Mouse (Mus musculus) embryo, embryonic 9.5 days (tissue): Measurements from ENCODE around the gene Tkt.

Experiments used
- DNase-seq: peaks from one replicate; pipeline ENCODE4 v3.0.0-alpha.2; 2017; ENCODE audit errors: extremely low spot score

The Tkt gene

GRCm38 (mm10) chr14:30585323-30585722 lies 37.2 kb downstream of the Tkt start:
- DNase-seq = no peak

- no peak for DNase-seq
These were observed 38.8 kb downstream of the Tkt start for GRCm38 (mm10) chr14:30586780-30587461.

GRCm38 (mm10) chr14:30590041-30590645 lies 42.0 kb downstream of the Tkt start:
- no peak for DNase-seq

GRCm38 (mm10) chr14:30590918-30591317 lies 42.8 kb downstream of the Tkt start:
- DNase-seq = no peak

GRCm38 (mm10) chr14:30591417-30591816 lies 43.3 kb downstream of the Tkt start:
- peak; percentile 79 for DNase-seq

GRCm38 (mm10) chr14:30593279-30594091 lies 45.3 kb downstream of the Tkt start:
- peak; percentile 33 for DNase-seq

- DNase-seq = peak; percentile 62
These were observed 46.0 kb downstream of the Tkt start for GRCm38 (mm10) chr14:30594092-30594695.

GRCm38 (mm10) chr14:30595576-30596313 lies 47.6 kb downstream of the Tkt start:
- DNase-seq = no peak

GRCm38 (mm10) chr14:30596407-30596806 lies 48.2 kb downstream of the Tkt start:
- no peak for DNase-seq

GRCm38 (mm10) chr14:30597142-30597541 lies 49.0 kb downstream of the Tkt start:
- DNase-seq = no peak

GRCm38 (mm10) chr14:30606817-30607216 lies 58.7 kb downstream of the Tkt start:
- no peak for DNase-seq

- DNase-seq = no peak
These were observed 59.5 kb downstream of the Tkt start for GRCm38 (mm10) chr14:30607696-30608095.

- no peak for DNase-seq
These were observed 60.0 kb downstream of the Tkt start for GRCm38 (mm10) chr14:30608176-30608575.

- DNase-seq = no peak
These were observed 61.3 kb downstream of the Tkt start for GRCm38 (mm10) chr14:30609499-30609898.

- no peak for DNase-seq
These were observed 62.1 kb downstream of the Tkt start for GRCm38 (mm10) chr14:30610304-30610703.

GRCm38 (mm10) chr14:30610940-30611339 lies 62.8 kb downstream of the Tkt start:
- DNase-seq = no peak

- peak; percentile 79 for DNase-seq
These were observed 64.4 kb downstream of the Tkt start for GRCm38 (mm10) chr14:30612523-30612922.

GRCm38 (mm10) chr14:30612962-30613715 lies 65.0 kb downstream of the Tkt start:
- DNase-seq = no peak

GRCm38 (mm10) chr14:30616751-30617150 lies 68.6 kb downstream of the Tkt start:
- no peak for DNase-seq

GRCm38 (mm10) chr14:30618746-30619275 lies 70.7 kb downstream of the Tkt start:
- DNase-seq = no peak
